Mouse (Mus musculus) layer of hippocampus, adult 8-10 months (tissue): ENCODE measurements around the gene Scaper. TPM values are rescaled to one million over a fixed set of nuclear protein-coding genes. Genes with fewer than 3 reads are reported as not detected.

Experiments used
- DNase-seq, 2 experiments: peaks; one replicate each; pipeline ENCODE4 v3.0.0; 2022; ENCODE audit warnings: low spot score in 2 of 2
- total RNA-seq, 4 experiments: library from RNA; stranded (reverse); gene quantifications; 2 replicates each; pipeline ENCODE4 v1.2.4; 2022

Gene Scaper
- total RNA-seq, 4 experiments from 2014 or later, result 31.4 to 36.8 (median 32.5) TPM

DNA sequence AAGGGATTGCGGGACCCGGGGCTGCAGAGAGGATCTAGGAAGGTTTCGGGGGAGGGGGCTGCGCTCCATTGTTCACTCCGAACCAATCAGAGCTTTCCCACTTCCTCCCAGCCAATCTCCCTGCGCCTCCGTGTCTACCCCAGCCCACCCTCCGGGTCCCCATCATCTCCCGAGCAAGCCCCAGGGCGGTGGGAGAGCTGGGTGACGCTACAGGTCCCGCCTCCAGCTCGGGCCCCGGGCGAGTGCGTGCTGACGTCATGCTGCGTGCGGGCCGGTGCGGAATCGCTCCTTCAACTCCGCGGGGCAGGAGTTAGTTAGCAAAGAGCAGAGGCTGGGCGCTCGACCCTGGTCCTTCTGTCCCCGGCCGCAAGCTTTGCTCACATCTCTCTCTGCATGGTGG, 397.0 kb downstream of the Scaper start:
- no peak for DNase-seq

DNA sequence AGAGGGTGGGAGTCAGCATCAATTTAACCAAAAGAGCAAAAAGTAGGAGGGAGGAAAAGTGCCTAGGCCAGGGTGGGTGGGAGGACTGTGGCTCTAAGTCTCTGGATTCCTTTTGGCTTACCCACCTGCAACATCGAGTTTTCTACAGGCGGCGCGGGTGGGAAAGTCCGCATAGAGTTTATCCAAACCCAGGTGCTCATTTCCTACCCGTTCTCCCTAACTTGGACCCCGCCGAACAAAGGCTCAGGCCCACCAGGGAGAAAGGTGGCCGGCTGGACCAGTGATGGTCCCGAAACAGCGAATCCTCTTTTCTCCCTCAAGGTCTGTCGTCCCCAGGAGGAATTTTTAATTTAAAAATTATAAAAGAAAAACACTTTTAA, 397.5 kb downstream of the Scaper start:
- no peak for DNase-seq

DNA sequence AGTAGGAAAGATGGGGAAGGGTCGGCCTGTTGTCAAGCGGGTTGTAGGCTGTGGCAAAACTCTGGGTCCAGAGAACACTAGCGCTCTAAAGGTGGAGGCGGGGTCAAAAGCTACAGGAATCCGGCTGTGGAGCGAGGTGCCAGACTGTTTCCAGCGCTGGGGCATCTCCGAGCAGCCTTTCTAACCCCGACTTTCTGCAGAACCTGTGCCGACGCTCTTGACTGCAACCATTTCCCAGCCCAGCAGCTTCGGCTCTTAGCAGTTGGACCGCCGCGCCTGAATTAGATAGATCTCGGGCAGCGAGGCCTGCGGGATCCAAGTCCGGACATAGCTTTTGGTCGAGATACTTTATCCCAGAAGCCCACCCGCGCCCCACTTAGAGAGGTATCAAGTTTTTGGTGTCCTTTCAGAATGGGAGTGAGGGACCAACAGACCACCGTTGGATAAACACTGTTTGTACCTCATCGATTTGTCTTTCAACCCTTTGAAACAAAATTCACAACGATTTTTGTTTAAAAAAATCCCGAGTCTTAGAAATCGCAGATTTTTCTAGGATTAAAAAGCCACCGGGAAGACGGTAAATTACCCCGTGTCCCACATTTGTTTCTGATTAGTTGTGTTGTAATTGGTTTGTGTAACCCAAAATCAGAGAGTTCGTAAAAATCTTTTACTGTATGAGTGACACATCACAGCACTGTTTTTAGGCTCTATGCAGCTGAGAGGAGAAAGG, 398.1 kb downstream of the Scaper start:
- no peak for DNase-seq

DNA sequence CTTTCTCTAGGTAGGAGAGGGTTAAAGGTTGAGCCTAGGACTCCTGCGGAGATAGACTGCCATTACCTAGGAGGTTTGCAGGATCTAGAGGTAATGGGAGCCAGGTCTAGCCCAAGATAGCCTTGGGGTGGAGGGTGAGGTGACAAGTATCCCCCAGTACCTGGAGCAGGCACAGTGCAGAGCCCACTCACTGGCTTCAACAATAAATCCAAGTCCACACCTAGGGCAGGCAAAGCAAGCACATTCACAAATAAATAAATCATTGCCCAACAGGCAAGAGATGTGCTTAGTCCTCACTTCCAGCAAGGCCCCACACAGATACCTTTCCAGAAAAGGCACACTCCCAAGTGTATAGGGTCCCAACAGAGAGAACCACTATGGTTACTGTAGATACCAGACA, 398.9 kb downstream of the Scaper start:
- DNase-seq, result no peak

DNA sequence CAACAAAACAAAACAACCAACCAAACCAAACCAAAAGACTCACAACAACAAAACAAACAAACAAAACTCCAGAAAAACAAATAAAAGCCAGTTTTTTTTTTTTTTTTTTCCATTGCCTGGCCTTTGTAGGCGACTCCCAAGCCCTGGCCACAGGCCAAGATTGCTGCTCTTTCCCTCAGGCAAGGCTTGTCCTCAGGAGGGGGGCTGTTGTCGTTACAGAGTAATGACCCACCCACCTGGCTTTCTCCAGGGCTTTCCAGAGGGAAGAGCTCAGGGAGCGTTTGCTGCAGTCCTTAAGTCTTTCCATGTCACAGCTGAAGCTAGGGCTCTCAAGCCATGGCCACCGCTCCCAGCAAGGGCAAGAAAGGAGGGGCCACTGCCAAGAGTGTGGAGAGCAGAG, 399.5 kb downstream of the Scaper start, which contains the start of gene Isl2:
Isl2 (plus strand) TSS at position 296 of the 400 bp plus-strand sequence.
- DNase-seq, result no peak

DNA sequence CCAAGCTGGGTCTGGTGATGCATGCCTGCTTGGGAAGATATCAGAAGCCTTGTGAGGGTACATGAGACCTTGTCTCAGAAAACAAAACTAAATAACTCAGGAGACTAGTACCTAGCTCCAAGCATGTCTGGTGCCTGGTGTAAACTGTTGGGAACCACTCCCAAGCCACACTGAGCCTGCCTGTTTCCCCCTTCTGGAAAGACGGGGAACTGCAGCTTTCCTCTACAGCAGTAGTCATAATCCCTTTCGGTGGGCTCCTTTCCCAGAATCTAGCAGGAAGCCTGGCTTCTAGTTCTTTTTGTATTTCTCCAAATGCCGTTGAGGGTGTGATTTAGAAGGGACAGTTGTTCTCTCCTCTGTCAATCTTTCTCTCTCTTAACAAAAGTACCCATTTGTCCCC, 402.0 kb downstream of the Scaper start:
- DNase-seq, result peak in 1 of 2 experiments; percentile 41

- no peak for DNase-seq
These were observed 412.2 kb downstream of the Scaper start for GRCm38 (mm10) chr9:55525716-55526115.

- DNase-seq, result peak; percentile 90 to 93
These were observed 425.8 kb downstream of the Scaper start, which contains the start of gene Etfa for GRCm38 (mm10) chr9:55512027-55512543. TSS of gene Etfa (minus strand) at chr9:55512243.

DNA sequence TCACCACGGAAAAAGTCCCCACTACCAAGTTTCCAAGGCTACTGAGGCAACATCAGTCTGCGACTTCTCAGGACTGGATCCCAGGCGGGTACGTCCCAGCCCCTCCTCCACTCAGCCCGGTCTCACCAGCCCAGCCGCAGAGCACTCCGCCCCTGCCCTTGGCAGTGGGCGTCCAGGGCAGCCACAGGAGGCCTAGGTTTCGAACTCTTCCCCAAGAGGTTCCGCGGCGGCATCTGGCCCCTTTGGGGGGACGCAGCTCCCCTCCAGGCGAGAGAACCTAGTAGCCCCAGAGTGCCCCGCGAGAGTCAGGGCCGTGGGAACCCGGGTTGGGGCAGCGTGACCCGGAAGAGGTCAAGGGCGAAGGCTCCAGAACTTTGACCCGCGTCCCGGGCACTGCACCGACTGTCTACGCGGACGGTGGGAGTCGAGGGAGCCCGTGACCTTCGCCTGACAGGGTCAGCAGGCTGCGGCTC, 426.4 kb downstream of the Scaper start:
- DNase-seq, result no peak

DNA sequence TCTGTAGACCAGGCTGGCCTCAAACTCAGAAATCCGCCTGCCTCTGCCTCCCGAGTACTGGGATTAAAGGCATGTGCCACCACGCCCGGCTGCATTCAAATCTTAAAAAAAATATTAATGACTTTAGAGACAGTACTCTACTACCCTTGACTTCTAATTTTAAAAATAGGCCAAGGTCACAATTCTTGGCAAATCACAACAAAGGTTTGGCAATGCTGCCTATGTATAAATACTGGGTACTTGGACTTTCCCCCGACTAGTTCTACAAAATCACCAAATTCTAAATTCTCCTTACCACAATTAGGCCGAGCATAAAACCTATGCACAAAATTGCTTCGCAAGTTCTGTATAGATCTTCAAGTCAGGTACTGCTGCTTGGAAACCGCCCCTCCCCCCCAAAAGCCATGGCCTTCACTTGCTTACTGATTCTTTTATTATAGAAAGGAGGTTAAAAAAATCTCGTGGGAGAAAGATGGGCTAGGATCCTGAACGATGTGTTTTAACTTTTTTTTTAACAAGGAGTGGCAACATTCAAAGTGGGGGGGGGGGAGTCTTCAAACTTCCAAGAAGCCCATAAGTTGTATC, 427.2 kb downstream of the Scaper start:
- no peak for DNase-seq

DNA sequence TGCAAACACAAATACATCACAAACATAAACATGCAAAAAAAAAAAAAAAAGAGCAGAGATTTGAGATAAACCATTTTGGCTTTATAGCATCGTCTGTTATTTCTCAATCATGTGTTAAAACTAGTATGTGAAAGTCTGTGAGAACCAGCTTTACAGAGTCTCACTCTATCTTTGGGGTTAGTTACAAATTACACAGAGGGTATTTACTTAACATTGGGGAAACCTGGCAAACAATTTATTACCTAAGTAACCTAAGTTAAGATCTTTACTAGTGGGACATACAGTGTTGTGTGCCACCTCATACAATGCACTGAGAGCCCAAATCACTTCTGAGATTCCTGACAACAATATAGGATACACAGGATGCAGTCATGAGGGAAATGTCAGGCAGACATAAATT, 428.2 kb downstream of the Scaper start:
- DNase-seq, result no peak

DNA sequence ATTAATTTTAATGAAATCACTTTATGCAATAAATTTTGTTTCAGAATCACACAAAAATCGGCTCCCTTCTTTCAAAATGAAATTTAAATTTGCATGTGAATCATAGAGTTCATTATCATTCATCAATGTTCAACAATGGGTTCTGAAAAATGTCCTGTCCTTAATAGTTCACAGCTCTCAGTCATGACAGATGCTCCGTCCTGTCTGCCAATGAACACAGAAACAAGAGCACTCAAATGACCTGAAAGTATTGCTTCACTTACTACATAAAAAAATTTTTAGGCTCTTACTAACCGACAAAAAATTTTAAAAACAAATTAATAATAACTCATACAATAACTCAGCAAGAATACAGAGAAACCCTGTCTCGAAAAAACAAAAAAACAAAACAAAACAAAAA, 429.2 kb downstream of the Scaper start:
- DNase-seq, result no peak

DNA sequence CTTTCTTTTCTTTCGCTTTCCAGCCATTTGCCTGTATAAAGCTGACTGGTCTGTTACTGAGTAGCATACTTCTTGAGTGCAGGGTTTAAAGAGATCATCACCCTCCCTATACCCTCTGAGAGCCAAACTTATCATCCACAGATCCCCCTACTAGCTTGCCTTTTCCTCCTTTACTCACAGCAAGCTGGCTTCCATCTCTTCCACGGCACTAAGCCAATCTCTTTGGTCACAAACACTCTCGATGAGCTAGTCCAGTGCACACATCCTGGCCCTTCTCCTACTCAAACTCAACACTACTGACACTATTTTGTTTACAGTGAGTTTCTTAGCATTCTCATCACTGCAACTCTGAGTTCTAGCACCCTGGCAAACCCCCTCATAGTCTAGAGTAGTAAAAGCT, 430.0 kb downstream of the Scaper start:
- no peak for DNase-seq

Other genes starting within 250 kb of the Scaper start
- gene 4930563M21Rik, start 72.4 kb upstream of the Scaper start, total RNA-seq, result not detected
- 100 to 1,000 TPM in 1 of 4 experiments, 10 to 100 TPM in 3; 96.9 to 102 (median 98.8) TPM for gene Rcn2, start 103.7 kb upstream of the Scaper start, total RNA-seq
- 1 to 10 TPM; 2.0 to 4.2 (median 3.0) TPM for gene Pstpip1, start 151.8 kb upstream of the Scaper start, total RNA-seq
- 100 to 1,000 TPM; 318 to 329 (median 327) TPM for gene Tspan3, start 227.4 kb upstream of the Scaper start, total RNA-seq